Mouse (Mus musculus) adrenal gland, adult (tissue): Measurements from ENCODE around the gene Nhp2.
"Not testable (repeated sequence)": the region's sequence is repeated elsewhere in the genome, so short reads cannot be mapped to it uniquely, and the experiment has no call there.

ENCODE experiments used
- DNase-seq, 2 experiments: peaks; one replicate each; pipeline ENCODE4 v3.0.0; 2022 to 2023; ENCODE audit warnings: low spot score in 1 of 2; ENCODE audit not compliant: inconsistent age in 2 of 2

Nhp2 gene

GRCm38 (mm10) chr11:51605602-51606446 is 13.7 kb upstream of the Nhp2 start:
- DNase-seq = peak; percentile 94 to 97

GRCm38 (mm10) chr11:51606447-51607095 is 13.0 kb upstream of the Nhp2 start, which contains the start of gene Hnrnpab:
Gene Hnrnpab (minus strand): TSS chr11:51606847.
- peak; percentile 97 to 99 for DNase-seq

- no peak for DNase-seq
These were observed 12.3 kb upstream of the Nhp2 start for GRCm38 (mm10) chr11:51607096-51607738.

GRCm38 (mm10) chr11:51609266-51609909 is 10.1 kb upstream of the Nhp2 start:
- no peak for DNase-seq

- DNase-seq = not testable (repeated sequence)
These were observed 9.6 kb upstream of the Nhp2 start for GRCm38 (mm10) chr11:51609940-51610339.

- DNase-seq = no peak
These were observed 5.3 kb upstream of the Nhp2 start for GRCm38 (mm10) chr11:51614256-51614655.

GRCm38 (mm10) chr11:51615129-51615528 is 4.4 kb upstream of the Nhp2 start:
- peak in 1 of 2 experiments; percentile 42 for DNase-seq

GRCm38 (mm10) chr11:51615601-51616000 is 3.9 kb upstream of the Nhp2 start:
- peak; percentile 86 to 95 for DNase-seq

- not testable (repeated sequence) for DNase-seq
These were observed 3.4 kb upstream of the Nhp2 start for GRCm38 (mm10) chr11:51616113-51616512.

- peak; percentile 71 to 90 for DNase-seq
These were observed 1.8 kb upstream of the Nhp2 start for GRCm38 (mm10) chr11:51617693-51618092.

GRCm38 (mm10) chr11:51618894-51619408 is 584 bp upstream of the Nhp2 start:
- DNase-seq = no peak

- no peak for DNase-seq
These were observed 549 bp downstream of the Nhp2 start for GRCm38 (mm10) chr11:51620084-51620483.

GRCm38 (mm10) chr11:51621776-51622175 is 2.2 kb downstream of the Nhp2 start:
- DNase-seq = no peak

GRCm38 (mm10) chr11:51622971-51623491 is 3.5 kb downstream of the Nhp2 start:
- no peak for DNase-seq

GRCm38 (mm10) chr11:51625187-51625820 is 5.8 kb downstream of the Nhp2 start:
- no peak for DNase-seq

GRCm38 (mm10) chr11:51627425-51627824 is 7.9 kb downstream of the Nhp2 start:
- no peak for DNase-seq

- no peak for DNase-seq
These were observed 8.4 kb downstream of the Nhp2 start for GRCm38 (mm10) chr11:51627907-51628306.

- peak; percentile 48 to 74 for DNase-seq
These were observed 10.2 kb downstream of the Nhp2 start for GRCm38 (mm10) chr11:51629651-51630314.

- DNase-seq = peak in 1 of 2 experiments; percentile 78
These were observed 12.7 kb downstream of the Nhp2 start for GRCm38 (mm10) chr11:51632130-51632753.
